Mouse (Mus musculus): ENCODE measurements at regions not wholly inside any gene's neighbourhood (a gene's known extent, or its start where the extent isn't known, plus 50 kb on each side); places are given as distances from the start of the nearest gene placed in this dataset.
A peak's percentile ranks its signal among the peaks of the same experiment; 100 is the strongest.

DNA sequence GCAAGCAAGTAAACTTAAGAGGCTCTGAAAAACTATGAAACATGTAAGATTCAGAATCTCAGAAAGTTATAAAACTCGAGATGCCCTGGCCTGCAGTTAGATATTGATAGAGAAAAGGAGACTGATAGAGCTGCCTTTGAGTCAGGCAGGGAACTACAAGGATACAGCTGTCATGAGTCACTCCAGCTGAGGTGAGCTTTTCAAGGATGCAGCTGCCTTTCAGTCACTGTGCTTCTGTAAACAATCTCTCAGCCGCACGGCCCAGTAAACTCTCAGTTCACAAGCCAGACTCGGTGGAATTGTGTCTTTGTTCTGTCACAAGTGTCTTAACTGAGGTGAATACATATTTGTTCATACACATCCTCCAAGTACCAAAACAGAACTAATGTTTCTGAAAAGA, 334.9 kb upstream of the Rsrc1 start:
- no peak for DNase-seq (ENCODE audit: low read depth, low spot score)

DNA sequence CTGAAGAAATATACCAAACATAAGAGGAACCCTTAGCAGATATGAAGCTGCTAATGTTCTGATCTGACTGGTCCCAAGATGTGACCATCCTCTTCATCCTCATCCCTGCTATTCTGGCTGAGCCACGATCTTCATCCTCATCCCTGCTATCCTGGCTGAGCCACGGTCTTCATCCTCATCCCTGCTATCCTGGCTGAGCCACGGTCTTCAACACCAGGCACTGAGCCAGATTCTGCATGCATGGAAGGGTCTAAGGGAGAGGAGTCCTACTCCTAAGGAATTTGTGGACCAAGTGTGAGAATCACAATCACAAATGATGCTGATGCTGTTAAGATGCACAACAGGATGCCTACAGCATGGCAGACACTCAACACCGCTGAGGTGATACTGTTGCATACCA, 331.9 kb upstream of the Rsrc1 start:
- DNase-seq (ENCODE audit: low read depth, low spot score) = no peak

DNA sequence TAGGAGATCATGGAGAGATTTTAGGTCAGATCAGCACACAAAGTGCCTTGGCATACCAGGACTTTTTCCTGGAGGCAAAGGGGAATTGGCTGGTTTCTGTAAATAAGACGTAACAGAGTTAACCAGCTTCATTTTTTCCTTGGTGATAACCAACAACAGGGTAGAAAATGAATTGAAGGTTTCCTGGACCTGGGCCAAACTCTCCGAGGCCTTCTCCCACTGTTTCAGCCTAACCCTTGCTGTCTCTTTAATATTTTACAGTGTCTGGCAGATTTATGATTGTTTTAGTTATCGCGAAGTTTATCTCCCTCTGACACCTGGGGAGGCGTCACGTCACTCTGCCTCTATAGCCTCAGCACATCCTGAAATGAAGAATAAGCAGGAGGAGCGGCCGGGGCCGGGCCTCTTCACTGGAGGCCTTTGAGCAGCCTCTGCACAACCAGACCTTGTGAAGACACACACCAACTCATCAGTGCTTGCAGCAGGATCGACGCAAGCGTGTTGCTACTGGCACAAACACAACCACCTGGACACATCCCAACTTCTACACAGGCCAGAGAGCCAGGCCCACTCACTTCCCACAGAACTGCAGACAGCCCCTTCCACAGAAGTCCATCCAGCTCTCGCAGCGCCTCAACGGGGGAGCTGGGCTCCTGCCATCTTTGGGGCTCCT, 331.0 kb upstream of the Rsrc1 start:
- DNase-seq (ENCODE audit: low read depth, low spot score) = peak; percentile 14

DNA sequence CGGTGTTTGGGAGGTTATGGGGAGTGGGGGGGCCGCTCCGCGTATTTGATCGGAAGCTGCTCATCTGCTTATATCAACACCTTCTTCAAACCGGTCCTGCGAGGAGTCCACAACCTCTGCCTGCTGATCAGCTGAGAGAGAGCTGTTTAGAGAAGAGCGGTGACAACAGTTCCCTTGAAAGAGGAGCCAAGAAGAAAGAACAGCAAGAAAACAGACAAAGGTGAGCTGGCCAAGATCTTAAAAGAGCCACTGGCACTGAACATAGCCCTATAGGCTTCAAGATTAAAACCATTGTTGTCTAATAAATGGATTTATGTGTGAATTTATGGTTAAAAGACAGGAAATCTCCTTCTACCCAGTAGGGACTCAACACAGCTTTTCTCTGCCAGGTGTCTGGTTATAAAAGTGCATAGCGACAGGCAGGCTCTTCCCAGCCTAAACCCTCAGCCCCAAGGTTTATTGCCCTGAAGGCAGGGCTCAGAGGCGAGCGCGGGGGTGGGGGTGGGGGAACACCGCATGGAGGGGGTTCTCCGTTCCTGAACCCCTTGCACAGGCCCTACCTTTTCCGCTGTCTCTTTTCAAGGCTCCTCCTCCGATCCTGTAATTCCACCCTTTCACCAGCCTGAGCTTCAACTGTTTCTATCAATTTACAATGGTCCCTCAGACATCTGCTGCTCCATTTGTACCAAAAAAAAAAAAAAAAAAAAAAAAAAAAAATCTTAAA, 330.3 kb upstream of the Rsrc1 start:
- DNase-seq (ENCODE audit: low read depth, low spot score) = no peak

DNA sequence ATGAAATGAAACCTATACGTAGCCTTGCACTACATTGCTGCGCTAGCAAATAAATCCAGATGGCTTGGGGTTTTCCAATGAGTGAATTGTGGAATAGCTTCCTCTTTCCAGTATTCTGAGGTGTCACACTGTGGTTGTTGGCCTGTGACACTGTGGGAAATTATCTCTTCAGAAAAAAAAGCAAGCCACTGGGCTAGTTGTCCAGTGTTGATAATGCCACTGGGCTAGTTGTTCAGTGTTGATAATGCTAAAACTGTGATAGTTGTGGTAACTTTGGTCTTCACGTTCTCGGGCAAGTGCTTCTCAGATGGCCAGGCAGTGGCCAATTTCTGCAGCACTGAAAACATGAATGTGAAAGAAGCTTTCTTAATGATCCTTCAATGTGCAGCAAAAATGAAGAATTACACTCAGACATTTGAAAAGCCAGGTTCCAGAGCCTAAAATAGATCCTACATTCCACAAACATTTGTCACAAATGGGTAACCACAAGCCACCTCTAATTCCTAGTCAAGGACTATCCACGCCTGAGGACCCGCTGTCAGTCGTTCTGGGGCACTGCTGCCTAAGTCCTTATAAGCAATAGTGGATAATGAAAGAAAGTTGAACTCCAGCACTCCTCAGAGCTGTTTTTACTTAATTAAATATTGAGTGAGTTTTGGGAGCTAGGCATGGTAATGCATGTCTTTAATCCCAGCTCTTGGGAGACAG, 328.9 kb upstream of the Rsrc1 start:
- no peak for DNase-seq (ENCODE audit: low read depth, low spot score)

DNA sequence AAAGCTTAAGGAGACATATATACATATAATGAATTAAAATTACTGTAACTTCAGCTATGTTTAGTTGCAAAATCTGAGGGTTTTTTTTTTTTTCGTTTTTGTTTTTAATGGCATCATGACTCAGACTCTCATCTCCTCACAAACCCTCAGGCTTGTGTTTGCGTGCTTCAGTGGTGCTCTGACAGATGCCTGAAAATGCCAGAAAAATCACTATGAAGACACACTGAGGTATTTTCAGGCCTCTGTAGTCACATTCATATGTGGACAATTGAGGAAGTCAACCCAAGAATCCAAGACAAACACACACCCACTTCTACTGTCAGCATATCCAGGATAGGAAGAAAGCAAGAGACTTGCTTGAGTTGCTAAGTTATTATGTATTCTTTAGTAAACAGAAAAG, 327.2 kb upstream of the Rsrc1 start:
- no peak for DNase-seq (ENCODE audit: low read depth, low spot score)

DNA sequence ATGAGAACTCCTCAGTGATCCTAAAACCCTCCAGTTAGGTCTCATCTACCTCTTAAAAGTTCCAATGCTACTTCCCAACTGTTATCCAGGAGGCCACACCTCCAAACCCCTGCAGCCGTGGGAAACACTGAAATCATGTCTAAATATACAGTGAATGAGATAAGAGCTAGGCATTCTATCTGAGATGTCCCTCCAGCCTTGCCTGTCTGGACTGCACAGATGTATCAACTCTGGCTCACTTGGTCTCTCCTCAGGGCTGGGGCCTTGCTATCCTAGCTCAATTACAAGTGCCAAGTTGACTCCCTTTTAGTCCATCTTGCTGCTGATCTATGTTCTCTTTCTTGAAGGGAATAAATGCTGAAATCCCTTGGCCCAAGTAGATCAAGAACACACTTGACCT, 326.3 kb upstream of the Rsrc1 start:
- no peak for DNase-seq (ENCODE audit: low read depth, low spot score)

DNA sequence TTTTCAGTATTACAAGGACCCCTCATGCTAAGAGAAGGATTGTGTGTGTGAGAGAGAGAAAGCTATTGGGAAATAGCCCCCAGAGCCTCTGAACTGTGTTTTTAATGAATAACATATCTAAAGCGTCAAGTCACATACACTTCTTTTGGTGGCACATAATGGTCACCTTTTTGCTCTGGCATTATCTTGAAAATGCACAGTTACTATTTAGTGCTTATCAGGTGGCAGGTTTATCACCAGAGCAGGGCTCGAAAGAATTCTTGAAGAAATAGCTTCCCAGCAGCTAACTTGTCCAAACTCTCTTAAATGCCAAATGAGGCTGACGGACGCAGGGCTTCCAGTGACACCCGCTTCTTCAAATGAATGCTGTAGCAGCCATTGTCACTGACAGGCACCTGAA, 324.7 kb upstream of the Rsrc1 start:
- DNase-seq (ENCODE audit: low read depth, low spot score) = no peak

DNA sequence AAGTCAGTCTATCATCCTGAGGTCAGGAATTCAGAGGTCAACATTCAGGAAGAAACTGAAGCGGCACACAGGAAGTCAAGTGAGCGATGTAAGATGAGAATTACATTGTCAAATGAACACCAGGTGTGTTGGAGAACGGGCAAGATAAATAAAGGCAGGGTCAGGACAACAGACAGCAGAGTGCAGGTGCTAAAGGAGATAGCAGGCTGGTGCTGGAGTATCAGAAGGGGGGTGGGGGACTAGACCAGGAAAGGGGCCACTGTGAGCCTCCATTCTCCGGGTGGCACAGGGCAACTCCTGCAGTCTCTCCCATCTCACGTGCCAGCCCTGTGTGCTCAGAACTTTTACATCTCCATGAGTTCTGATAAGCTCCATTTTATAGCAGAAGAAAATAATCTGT, 320.6 kb upstream of the Rsrc1 start:
- no peak for DNase-seq (ENCODE audit: low read depth, low spot score)

DNA sequence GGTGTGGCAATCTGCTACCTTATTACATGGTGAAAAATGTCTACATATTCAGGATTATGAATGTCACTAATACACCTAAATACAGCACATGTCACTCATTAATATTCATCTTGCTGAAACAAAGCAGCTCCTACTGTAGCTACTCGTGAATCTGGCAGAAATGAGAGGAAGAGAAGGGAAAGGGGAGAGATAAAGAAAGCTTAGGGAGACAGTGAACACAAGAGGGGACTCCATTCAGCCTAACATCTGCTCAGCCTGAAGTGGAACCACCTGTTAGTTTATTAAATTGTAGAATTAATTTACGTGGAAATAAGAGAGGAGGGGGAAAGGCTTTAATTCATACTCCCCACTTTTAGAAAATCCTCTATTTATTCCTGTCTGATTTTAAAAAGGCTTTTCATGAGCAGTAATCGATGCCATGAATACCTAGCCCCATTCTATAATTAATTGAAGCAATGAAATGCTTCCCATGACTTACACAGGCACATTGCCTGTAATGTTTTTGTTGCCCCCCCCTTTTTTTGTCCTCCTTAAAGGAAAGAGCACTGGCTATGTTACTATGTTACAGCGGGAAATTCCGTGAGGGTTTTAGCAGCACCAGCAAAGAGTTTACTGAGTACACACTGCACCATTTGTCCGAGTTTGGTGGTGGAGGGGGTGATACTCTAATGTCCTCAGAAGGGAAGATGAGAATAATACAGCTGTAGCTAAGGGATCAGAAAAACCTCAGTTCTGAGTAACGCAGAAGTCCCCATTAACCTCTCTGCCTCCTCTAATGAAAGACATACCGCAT, 319.2 kb upstream of the Rsrc1 start:
- no peak for DNase-seq (ENCODE audit: low read depth, low spot score)

DNA sequence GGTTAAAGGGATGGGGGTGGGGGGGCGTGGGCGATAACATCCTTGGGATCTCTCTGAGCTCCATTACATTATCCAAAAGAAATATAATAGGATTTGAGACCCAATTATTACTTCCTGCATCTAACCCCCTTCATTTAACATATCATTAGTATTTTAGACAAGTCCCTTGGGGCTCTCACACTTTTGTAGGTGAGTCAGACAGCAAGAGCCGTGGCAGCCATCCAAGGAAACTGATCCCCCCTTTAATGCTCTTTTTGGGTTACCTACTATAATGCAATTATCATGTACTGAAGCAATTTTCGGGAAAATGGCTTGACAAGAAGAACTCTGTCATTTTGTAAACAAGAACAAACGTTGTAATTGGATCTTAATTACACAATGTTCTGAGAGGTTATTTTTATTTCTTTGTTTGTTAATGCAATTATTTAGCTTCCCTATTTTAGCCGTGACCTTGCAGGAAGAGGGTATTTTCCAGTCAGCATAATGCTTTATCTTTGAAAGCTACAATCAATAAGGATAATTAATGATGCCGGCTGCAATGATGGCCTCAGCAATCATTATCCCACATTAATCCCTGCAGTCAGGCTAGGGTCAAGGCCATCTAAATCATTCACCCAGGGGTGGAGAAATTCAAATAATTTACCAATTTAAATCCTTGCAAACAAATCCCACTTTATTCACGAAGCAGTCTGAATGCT, 297.5 kb upstream of the Rsrc1 start:
- DNase-seq (ENCODE audit: low read depth, low spot score) = no peak

DNA sequence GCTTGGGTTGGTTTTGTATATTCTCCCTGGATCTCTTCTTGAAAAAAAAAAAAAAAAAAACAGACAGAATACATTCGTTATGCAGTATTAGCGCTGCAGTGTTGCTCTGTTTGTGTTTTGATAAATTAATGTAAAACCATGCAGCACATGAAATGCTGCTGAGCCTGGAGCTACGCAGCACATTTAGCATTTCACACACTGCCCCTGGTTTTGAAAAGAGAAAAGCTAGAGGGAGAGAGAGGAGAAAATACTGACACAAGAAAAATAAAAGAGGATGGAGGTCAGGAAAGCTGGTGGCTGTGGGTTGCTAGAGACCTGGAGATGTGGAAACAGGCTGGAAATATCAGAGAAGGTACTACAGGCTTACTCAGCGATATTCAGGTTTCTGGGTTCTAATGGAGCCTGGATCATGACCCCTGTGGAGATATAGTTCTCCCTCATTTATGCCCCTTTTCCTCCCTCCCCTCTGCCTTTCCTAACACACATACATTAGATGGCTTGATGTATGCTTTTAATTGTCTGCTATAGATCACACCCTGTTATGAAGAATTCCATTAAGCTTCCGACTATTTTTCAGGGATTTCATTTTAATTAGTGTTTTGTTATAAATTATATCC, 296.8 kb upstream of the Rsrc1 start:
- no peak for DNase-seq (ENCODE audit: low read depth, low spot score)

DNA sequence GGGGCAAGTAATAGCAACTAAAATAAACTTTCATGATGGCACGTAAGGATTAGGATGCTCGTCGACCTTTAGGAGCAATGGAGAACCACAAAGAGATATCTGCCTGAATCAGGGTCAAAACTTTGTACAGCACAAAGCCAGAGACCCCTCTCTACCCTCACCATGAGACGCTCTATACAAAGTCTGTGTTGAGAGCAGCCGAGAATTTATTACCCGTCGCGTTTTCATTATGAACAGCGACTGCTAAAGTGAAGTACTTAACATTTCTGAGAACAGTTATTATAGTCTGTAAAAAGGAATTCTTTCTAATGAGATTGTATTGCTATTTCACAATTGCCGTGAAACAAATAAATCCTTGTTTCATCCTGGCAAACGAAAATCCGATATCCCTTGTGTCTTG, 296.1 kb upstream of the Rsrc1 start:
- no peak for DNase-seq (ENCODE audit: low read depth, low spot score)

DNA sequence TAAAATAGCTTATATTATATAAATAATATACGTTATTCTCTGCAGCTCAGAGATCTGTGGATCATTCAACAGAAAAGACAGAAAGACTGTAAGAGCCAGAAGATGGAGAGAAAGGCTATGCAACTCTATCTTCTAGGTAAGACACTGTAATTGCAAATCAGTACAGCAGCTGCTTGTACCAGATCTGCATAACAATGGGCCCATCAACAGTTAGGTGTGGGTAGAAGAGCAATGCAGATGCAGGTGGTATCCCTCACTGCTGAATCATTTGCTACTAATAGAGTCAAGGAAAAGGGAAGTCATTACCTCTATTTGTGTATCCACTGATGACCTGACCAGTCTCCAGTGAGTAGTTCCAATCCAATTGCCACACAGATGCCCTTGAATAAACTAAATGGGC, 294.1 kb upstream of the Rsrc1 start:
- no peak for DNase-seq (ENCODE audit: low read depth, low spot score)

DNA sequence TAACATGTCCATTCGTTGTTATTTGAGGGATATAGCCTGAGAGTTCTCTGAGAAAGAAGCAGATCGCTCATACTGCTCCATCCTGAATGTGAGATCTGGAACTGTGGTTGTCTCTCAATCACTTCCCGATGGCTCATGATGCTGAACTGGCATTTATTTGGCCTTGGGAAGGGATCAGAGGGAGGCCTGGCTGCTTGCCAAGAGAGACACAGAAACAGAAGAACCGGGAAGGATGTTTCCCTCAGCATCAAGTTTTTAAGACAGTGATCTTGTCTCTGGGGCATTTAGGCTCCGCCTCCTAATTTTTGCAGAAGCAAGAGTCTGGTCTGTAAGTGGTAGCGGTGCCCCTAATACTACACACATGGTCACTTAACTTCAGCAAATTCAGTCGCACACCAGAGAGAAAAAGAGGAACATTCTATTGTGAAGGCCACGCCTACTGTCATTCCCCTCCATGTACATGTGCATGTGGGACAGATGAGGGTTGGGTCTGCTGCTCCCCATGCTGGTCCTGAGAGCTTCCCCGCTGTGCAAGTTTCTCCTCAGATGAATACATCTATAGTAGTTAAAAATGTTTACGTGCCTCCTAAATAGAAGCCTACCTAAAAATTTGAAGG, 290.2 kb upstream of the Rsrc1 start:
- no peak for DNase-seq (ENCODE audit: low read depth, low spot score)

DNA sequence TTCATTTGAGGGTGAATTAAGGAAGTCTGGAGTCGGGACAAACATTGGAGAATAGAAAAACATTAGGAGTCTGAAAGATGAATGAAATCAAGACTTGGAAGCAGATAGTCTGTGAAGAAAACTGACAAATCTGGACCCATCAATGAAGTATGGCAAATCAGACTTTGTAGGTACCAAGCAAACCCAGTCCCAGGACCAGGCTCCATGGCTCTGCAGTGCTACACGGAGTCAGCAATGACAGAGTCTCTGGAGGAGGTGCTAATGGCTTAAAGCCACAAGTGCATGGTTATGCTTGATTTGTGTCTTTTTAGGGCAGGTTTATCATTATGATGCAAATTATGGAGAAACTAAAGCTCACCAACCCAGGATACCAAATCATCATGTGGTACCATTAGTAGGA, 286.1 kb upstream of the Rsrc1 start:
- no peak for DNase-seq (ENCODE audit: low read depth, low spot score)

DNA sequence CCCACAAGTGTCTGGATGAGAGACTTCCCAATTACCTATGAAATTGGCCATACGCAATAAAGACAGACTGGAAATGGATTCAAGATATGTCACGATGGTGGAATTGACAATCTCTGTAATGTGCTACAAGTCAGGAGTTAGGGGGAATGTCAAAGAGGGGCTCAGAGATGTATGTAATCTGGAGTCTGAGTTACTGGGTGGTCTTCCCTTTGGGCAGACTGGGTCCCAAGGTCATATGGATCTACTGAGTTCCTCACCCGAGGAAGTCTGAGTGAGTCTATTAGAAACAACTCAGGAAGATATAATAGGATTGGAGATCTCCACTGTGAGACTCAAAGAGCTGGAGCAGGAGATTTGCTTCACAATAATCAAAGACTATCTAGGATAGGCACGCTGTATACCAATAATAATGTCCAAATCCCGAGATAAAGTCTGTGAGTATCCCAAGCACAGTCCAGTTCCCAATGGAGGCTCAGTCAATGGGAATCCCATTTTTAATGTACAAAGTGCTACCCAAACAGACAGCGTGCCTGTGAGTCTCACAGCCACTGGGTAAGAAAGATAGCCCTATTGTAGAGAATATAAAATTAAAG, 285.4 kb upstream of the Rsrc1 start:
- DNase-seq (ENCODE audit: low read depth, low spot score) = no peak

DNA sequence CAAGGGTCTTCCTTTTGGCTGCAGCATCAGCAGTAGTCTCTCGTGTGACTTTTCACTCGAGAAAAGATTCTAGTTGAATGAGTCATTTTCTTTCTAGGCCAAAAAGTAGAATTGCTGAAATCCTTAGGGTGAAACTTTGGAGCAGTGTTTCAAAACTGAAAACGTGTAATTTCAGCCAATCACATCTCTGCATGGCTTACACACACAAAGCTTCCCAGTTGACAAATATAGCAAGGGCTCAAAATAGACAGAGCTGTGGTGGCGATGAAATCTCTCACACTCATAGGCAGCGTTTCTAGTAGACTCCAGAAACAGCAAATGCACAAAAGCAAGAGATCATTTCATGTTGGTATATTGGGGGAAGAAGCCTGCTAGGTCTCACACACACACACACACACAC, 283.1 kb upstream of the Rsrc1 start:
- peak; percentile 4 for DNase-seq (ENCODE audit: low read depth, low spot score)

DNA sequence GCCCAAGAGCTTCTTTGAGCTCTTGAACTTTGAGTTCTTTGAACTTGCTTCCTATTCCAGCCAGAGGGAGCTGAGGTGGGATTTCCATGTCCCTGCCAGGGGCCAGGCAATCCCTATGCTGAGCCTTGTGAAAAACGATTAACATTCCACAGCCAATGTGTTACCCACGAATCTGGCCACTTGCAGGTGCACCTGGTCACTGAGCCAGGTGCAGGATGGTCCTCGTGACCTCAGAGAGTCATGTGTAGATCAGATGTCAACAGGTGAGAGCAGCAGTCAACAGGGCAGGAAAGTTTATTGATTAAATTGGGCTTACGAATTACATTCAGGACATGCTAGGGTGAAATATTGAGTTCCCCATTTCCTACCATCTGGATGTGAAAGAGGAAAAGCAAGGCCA, 275.4 kb upstream of the Rsrc1 start:
- DNase-seq (ENCODE audit: low read depth, low spot score) = no peak

DNA sequence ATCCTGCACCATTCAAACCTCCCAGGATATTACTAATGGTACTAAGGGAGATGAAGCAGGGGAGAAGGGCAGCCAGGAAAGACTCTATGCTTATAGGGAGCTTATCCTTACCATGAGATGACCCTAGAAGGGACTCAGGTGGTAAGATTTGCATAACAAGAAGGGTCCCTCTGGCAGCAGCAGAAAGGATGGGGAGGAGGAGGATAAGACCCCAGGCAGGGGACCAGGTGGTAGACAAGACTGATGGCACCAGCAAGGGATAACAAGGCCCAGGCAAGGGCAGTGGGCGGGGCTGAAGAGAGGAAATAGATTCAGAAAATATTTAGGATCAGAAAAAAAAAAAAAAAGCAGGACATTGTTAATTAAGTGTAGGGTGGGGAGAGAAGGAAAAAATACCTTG, 245.7 kb upstream of the Rsrc1 start:
- no peak for DNase-seq (ENCODE audit: low read depth, low spot score)
